Mouse (Mus musculus) kidney, postnatal 4 days (tissue): ENCODE data around the gene Ube2m.
"Not testable (repeated sequence)": the region's sequence is repeated elsewhere in the genome, so short reads cannot be mapped to it uniquely, and the experiment has no call there.

ENCODE experiments used
- DNase-seq, 2 experiments: peaks; one replicate each; pipeline ENCODE4 v3.0.0; 2021; ENCODE audit warnings: mixed read lengths in 2 of 2

Gene Ube2m

DNA sequence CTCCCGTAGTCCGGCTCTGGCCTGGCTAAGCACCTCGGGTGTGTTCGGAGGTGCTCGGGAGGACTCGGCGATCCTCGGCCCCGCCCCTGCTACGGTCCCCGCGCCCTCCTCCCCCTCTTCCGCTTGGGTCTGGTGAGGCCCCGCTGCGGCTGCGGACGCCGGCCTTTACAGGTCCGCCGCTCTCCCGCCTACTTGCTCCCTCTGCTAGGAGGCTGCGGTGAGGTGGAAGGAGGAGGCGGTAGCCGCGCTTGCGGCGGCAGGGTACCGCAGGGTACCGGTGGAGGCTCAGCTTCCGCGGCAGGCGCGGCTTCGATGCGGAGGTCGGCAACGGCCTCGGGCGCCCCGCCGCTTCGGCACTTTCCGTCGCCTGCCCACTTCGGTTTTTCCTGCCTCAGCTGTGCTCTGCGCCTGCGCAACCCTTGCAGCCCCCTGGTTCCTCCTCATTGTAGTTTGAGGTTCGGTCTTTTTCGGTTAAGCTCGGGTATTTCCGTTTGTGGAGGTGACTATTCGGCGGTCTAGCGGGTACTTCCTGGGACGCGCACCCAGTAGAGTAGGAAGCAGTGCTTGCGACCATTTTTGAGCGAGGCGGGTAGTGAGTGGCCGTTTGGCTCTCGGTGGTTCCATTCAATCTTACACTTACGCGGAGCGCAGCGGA is at the start of gene Ube2m:
Gene Ube2m (minus strand): TSS at position 375 of the 655 bp plus-strand sequence.
- DNase-seq: peak; percentile 99

DNA sequence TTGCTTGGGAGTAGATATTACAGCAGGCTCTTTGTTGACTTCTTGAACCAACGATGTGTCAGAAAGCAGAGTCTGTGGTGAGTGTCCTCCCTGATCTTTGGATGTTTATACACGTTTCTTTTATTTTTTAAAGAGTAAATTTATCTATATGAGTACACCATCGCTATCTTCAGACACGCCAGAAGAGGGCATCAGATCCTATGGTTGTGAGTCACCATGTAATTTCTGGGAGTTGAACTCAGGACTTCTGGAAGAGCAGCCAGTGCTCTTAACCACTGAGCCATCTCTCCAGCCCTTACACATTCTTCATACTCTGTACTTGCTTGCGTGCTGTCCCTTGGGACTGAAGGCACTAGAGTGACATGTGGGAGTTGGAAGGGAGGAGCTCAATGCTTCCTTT is 34.2 kb upstream of the Ube2m start:
- no peak for DNase-seq

DNA sequence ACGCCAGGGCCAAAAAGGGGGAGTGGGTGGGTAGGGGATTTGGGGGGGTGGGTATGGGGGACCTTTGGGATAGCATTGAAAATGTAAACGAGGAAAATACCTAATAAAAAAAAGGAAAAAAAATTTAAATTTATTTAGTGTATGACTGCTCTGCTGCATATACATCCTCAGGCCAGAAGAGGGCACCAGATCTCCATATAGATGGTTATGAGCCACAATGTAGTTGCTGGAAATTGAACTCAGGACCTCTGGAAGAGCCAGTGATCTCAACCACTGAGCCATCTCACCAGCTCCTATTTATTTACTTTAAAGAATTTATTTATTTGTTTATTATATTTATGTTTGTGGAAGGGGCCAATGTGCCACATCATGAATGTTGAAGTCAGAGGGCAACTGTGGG is 25.3 kb upstream of the Ube2m start:
- not testable (repeated sequence) for DNase-seq

DNA sequence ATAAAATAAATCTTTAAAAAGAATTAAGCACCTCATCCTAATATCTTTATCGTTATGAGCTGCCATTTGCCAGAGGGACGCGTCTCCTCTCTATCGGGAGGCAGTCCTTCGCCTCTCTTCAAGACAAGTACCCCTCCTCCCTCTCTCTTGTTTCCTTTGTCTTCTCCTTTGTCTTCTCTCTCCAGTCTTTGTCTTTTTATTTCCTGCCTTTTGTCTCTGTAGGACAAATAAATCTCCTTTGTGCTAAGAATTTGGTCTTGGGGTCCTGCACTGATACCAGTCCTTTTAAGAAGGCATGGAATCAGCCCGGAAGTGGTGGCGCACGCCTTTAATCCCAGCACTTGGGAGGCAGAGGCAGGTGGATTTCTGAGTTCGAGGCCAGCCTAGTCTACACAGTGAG is 21.5 kb upstream of the Ube2m start:
- no peak for DNase-seq

DNA sequence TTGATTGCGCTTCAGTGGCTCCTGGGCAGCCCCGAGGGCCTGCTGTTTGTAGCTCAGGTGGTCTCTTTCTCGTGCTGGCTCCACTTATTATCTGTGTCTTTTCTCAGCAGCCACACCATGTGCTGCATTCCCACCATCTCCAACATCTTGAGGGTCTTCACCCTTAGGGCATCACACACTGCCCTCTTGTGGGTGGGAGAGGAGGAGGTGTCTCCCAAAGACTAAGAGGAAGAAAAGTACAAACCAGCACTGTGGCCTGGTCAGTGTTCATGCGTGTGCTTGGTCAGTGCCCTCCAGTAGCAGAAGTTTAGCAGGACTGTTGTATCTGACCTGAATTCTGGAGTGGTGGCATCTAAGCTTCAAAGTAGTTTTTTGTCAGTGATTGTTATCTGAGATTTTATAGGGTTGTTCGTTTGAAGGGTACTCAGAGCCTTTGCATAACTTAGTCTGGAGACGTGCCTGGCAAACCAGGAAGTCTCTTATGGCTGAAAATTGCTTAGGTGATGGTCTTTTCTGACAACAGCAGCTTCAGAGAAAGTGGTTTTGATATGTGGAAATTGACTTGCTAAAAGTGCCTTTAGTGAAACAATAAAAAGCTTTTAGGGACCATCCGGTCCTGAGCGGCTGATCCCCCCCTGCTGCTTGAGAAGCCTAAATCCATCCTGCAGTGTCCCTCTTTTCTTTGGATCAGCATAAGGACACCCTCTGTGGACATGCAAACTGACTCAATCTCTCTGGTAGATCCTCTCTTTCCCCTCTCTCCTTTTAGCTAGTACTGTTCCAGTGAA is 19.0 kb upstream of the Ube2m start:
- no peak for DNase-seq

DNA sequence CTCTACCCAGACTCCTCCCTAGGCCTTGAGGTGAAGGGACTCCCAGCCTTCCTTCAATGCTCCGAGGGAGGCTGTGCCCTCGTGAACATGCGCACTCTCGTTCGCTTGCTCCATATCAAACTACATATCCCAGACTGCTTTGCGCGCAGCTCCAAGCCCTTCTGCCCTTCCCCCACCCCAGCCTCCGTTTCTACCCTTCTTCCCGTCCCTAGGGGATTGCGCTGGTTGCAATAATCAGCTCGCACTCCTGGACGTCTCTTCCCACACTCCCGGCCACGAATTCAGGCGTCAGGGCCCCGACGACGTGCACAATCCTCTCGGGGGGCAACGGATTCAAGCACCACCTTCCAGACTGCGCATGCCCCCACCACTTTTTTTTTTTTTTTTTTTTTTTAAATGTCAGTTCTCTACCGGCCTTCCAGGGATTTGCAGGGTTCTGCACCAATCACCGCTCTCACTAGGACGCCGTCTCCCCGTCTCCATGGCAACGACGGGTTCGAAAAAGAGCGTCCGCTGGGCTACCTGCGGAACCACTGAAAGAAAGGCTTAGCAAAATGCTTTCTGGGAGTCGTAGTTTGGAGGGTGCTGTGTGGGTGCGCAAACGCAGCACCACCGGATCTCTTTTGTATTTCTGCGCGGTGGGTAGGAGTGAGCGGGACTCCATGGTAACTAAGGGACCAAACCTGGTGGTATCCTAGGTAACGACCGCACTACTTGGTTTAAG is 16.4 kb upstream of the Ube2m start, which contains the start of gene Mzf1:
Gene Mzf1 (minus strand): TSS at position 478 of the 724 bp plus-strand sequence.
- peak; percentile 93 to 95 for DNase-seq

DNA sequence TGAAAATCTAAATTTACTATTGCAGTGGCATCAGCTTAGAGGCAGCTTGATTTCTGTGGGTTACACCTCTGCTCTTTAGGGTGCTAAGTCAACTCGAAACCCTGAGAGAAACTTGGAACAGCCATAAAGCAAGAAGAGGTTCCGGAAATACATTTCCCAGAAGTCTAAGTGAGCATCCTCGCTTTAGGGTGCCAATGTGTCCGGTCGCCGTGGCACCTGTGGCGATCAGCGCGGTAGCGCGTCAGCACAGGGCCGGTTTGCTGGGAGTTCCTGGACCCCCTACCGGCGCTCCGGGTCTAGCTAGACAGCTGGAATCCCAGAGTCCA is 15.8 kb upstream of the Ube2m start:
- DNase-seq: no peak

DNA sequence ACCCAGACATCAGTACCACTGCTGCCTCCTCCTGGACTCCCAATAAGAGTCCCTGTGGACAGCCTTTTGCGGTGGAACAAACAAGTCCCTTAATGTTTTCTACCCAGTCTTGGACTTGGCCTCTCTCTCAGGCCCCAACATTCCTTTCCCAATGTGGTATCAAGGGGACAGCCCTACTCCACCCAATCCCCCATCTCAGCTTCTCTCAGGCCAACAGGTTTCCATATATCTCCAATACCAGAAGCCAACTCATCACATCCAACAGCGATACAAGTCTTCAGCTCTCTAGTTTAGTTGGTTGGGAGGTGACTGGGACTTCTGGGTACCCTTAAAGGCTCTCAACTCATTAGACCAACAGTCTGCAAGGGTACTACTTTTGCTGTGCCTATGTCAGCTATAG is 15.4 kb upstream of the Ube2m start:
- no peak for DNase-seq

DNA sequence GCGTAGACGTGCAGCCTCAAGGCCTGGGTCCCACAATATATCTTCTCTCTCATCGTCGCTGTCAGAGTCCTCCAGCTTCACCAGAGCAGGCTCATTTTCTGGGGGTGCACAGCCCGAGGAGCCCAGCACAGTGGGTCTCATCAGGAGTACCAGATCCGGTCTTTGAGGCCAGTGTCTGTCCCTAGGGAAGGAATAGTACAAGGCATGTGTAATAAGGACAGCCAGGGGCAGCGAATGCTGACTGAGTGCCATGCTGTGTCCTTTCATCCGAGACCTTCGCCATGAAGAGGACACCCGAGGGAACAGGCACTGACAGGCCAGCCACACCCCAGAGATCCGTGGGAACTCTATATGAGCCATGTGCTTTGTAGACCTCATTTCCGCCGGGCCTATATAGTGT is 14.9 kb upstream of the Ube2m start:
- no peak for DNase-seq

DNA sequence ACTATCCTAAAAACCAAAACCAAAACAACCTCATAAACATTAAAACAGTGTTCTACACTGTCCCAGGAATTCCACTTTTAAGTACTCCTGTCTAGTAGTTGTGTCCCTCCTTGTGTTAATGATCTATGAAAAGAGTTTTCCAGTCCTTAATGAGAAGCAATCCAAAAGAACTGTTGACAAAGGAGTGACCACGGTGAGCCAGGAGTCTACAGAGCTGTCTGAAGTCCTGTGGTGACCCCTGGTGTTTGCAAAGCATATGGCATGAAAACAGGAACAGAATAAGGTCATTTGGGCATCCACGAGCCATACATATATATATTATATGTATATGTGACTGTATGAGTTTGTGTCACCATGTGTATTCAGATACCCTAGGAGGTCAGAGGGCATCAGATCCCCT is 8.0 kb upstream of the Ube2m start:
- DNase-seq: peak; percentile 72 to 78

DNA sequence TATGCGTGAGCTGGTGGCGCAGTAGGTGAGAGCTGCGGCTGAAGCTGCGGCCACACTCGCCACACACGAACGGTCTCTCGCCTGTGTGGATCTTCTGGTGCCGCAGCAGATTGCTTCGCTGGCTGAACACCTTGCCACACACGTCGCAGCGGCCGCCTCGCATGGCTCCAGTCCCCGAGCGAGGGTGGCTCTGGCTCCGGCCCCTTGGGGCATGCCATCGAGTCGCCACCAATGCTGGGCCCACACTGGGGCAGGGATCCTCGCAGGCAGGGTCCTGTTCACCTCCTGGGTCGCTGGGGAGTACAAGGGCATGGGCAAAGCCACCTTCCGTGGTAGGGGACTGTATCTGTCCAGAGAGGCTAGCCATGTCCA is 6.2 kb upstream of the Ube2m start:
- DNase-seq: no peak

DNA sequence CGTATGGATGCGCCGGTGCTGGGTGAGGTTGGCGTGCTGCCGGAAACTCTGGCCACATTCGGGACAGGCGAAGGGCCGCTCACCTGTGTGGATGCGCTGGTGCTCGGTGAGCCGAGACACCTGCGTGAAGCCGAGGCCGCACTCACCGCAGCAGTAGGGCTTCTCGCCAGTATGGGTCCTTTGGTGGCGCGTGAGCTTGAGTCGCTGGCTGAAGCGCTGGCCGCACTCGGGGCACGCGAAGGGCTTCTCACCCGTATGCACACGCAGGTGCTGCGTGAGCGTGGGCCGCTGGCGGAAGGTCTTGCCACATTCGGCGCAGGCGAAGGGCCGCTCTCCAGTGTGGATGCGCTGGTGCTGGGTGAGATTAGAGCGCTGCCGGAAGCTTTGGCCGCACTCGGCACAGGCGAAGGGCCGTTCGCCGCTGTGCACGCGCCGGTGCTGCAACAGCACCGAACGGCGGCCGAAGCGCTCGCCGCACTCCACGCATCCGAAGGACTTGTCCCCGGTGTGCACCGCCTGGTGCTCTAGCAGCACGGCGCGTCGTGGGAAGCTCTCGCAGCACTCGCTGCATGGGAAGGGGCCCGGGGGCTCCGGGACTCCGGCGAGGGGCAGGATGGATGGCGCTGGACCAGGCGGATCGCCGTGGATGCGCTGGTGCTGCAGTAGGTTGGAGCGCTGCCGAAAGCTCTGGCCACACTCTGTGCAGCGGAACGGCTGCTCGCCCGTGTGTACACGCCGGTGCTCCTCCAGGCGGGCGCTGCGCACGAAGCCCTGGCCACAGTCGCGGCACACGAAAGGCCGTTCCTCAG is 5.6 kb upstream of the Ube2m start:
- peak; percentile 52 to 71 for DNase-seq

DNA sequence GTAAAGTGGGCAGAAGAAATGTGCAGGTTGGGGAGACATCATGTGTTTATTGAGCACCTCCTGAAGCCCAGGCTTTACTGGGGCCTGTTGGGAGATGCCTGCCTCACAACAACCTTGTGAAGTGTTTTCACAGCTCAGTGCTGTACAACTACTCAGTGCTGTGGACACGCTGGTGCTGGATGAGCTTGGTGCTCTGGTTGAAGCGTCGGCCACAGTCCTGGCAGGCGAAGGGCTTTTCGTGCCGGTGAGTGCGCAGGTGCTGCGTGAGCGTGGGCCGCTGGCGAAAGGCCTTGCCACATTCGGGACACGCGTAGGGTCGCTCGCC is 5.0 kb upstream of the Ube2m start:
- no peak for DNase-seq

DNA sequence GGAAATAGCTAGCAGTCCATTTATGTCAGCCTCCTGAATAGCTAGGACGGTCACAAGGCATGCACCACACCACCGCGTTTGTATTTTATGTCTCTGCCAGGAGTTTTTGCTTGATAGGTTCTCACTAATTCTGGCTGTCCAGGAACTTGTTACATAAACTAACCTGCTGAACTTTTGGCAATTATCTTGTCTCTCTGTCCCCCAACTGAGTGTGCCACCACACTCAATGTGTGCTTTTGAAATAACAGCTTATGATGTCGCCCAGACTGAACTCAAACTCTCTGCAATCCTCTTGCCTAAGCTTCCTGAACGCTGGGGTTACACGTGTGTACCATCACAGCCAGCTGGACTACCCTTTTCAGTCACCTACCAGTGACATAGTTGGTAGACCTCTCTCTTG is 4.4 kb upstream of the Ube2m start:
- DNase-seq: no peak

DNA sequence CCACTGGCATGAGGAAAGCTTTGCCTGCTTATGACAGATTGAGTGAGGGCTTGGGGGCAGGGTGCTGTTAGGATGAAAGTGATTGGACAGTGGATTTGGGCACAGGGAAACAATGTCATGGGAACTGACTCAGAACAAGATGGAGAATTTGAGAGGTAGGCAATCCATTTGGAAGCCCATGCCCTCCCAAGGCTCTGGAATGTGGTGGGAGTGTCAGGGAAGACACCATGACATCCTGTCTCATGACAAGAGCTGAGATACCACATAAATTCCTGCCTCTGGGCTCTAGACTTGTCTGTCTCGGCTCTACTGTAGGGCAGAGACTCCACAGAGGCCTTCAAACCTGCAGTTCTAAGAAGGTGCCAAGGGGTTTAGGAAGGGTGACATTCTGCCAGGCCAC is 3.2 kb upstream of the Ube2m start:
- peak in 1 of 2 experiments; percentile 49 for DNase-seq

DNA sequence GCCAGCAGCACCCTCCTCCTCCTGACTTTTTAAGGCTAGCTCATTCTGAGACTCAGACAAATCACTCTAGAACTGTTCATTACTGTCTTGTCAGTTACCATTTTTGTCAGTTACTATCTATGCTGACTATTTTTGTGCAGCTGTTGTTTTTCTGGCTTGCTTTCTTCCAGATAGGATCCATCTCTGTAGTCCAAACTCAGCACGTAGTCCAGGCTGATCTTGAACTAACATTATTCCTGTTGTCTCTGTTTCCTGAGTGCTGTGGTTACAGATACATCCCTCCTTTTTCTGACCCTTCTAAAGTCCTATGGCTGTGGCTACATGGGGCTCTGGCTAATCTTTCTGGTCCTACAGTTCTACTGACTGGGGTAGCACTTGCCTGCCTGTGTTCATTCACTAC is 1.1 kb upstream of the Ube2m start:
- DNase-seq: no peak

DNA sequence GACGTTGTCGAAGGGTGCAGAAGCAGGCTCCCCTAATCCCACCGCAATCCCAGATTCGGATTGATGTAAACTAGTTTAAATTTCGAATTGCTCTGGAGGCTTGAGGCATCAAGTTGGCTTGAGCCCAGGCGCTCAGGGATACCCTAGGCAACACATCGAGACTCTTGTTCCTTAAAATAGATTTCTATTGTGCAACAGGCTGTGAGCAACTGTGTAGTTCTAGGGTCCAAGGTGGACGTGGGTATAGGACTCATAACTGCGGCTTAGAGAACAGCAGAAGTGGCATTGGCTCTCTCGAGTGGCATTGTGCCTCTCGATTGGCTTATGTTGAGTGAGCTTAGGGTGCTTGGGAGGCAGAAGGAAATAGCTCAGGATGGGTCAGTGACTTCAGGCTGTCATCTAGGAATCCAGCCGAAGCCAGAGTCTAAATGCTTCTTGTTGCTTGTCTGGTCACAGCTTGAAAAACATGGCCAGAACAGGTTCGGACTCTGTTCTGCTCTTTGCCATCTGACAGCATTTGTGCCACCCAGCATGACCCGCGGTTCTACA is 620 bp upstream of the Ube2m start:
- peak in 1 of 2 experiments; percentile 53 for DNase-seq

DNA sequence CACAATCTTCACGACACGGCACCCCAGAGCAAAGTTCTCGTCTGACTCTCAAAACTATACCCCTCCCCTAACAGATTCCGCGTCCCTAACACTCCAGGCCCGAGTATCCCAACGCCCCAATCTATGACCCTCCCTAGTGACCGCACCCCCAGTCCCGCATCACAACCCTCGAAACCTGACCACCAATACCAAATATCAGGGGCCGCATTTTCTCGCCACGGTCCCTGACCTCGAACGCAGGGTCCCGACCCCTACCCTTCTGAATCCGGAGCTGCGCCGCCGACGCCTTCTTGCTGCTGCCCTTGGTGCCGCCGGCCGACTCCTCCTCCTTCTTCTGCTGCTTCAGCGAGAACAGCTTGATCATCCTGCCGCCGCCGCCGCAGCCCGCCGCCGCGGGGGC is 709 bp downstream of the Ube2m start:
- no peak for DNase-seq

DNA sequence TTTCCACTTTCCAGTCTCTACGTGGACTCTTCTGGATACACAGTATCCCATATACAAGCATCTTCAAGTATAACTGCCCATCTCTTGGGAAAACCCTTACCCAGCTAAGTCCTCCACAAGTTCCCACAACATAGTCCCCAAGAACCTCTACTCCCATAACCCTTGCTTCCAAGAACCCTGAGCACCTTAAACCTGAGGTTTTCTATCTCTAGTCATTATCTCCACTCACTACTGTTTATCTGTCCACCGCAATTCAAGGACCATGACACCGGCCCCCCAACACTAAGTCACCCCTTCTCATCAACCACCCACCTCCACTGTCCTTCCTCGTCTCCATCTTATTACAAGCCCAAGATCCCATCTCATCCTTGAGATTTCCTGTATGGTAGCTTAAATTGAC is 1.3 kb downstream of the Ube2m start:
- DNase-seq: no peak

DNA sequence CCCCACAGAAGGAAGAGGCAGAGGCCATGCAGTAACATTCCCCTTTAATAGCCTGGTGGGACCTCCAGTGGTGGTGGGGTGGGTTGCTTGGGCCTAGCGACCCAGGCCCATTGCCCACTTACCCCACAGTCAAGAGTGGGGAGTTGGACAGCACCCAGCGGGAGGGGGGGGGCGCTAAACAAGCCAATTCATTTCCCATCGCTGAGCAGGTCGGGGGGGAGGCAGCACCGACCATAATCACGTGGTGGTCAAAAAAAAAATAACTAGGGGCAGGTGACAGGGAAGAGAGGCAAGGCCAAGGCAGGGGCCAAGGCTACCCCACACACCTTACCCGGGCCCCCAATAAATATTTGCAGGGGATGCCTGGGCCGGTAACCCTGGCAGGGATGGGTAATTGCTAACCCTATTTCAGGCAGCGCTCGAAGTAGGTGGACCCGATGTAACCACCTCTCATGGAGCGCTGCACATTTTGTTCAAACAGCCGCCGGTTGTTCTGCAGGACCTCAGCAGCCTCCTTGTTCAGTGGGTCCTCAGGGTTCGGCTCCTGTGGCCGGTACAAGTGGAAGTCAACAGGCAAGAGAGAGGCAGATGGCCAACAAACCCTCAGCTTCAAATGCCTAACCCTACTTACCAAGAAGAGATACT is 2.7 kb downstream of the Ube2m start:
- peak in 1 of 2 experiments; percentile 24 for DNase-seq

DNA sequence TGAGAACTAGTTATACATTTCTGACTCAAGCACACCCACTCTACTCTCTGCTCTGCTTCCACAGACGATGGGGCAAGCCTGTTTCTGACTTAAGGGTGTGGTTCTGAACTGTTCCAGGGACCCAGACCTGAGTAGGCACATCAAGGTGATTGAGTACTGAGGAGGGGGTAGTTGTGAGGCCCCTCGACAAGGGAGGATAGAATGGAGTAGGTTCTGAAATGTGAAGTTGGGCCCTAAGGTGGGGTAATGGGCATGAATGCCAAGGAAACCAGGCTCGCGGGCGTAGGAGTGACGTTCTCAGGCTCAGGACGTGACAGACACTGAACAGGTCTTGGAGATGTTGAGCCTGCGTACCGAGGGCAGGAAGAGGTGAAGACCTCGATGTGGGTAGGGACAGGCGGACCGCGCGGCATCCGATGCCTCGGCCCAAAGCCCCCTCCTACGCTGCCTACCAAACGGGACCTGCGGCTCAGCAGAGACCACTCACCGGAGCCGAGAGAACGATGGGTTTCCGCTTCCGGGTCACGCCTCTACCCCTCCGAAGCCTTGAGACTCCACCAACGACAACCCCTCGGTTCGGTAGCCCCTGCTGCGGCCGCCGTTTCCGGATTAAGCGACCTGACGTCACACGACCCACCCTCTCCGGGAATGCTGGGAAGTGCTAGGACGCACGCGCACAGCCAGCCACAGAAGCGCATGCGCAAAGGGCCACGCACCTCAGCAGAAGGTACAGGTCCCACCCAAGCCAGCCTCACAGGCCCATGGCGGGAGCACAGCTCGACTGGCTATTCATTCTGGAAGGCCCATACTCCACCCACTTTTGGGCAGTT is 3.7 kb downstream of the Ube2m start, which contains the start of gene Chmp2a:
Gene Chmp2a (minus strand): TSS at position 660 of the 830 bp plus-strand sequence.
- peak; percentile 98 for DNase-seq
